Mouse (Mus musculus) E14TG2a.4 (cell line): ENCODE results near the gene Slc25a12.
A peak's percentile ranks its signal among the peaks of the same experiment; 100 is the strongest.

Experiments
- H3K27me3 ChIP-seq: 2 replicates; pipeline ENCODE4 v1.6.1; 2014; ENCODE audit warnings: low read length, control low read depth; ENCODE audit not compliant: insufficient read depth
- H3K36me3 ChIP-seq: 2 replicates; pipeline ENCODE4 v1.6.1; 2014; ENCODE audit warnings: low read length, control low read depth; ENCODE audit not compliant: insufficient read depth
- H3K4me1 ChIP-seq: replicated peaks from 2 replicates; pipeline ENCODE4 v1.6.1; 2014; ENCODE audit warnings: low read depth, low read length, control low read depth
- H3K4me3 ChIP-seq: replicated peaks from 2 replicates; pipeline ENCODE4 v1.5.1; 2014; ENCODE audit warnings: mild to moderate bottlenecking, low read length
- H3K9me3 ChIP-seq: 2 replicates; pipeline ENCODE4 v1.6.1; 2014; ENCODE audit warnings: low read length, control low read depth
- CTCF ChIP-seq: conservative IDR thresholded peaks from 2 replicates; pipeline ENCODE4 v1.5.1; 2014; ENCODE audit warnings: low read length
- NANOG ChIP-seq: IDR thresholded peaks from 2 replicates; pipeline ENCODE4 v1.6.1; 2014; ENCODE audit warnings: borderline replicate concordance, low read length, mixed read lengths
- POU5F1 ChIP-seq: IDR thresholded peaks from 2 replicates; pipeline ENCODE4 v1.6.1; 2014; ENCODE audit warnings: low read length, borderline replicate concordance

Gene Slc25a12

GRCm38 (mm10) chr2:71243058-71243672 lies 124.4 kb downstream of the Slc25a12 start:
- peaks cover 2% of the 10 kb centered on the region; the same call in 1 of the 2 replicates for H3K27me3 ChIP-seq
- no peak overlapping the region for H3K4me3 ChIP-seq
- peaks cover 17% of the 10 kb centered on the region for H3K36me3 ChIP-seq
- TF ChIP-seq POU5F1 (peak; percentile 98), CTCF (no peak), NANOG (peak; percentile 96)
- H3K4me1 ChIP-seq = peaks cover 50% of the 10 kb centered on the region
- H3K9me3 ChIP-seq = no peaks in the 10 kb centered on the region

- H3K27me3 ChIP-seq = peaks cover 2% of the 10 kb centered on the region; the same call in 1 of the 2 replicates
- TF ChIP-seq NANOG = no peak
- TF ChIP-seq CTCF = peak; percentile 30
- peaks cover 18% of the 10 kb centered on the region for H3K36me3 ChIP-seq
- peaks cover 50% of the 10 kb centered on the region for H3K4me1 ChIP-seq
- no peaks in the 10 kb centered on the region for H3K9me3 ChIP-seq
- no peak overlapping the region for H3K4me3 ChIP-seq
Measured at GRCm38 (mm10) chr2:71242180-71242579, 125.4 kb downstream of the Slc25a12 start.

- H3K36me3 ChIP-seq = peaks cover 18% of the 10 kb centered on the region
- peaks cover 50% of the 10 kb centered on the region for H3K4me1 ChIP-seq
- no peak overlapping the region for H3K4me3 ChIP-seq
- TF ChIP-seq CTCF = no peak
- no peak for TF ChIP-seq POU5F1
- TF ChIP-seq NANOG = no peak
- peaks cover 2% of the 10 kb centered on the region; the same call in 1 of the 2 replicates for H3K27me3 ChIP-seq
- no peaks in the 10 kb centered on the region for H3K9me3 ChIP-seq
Measured at GRCm38 (mm10) chr2:71241505-71241904, 126.0 kb downstream of the Slc25a12 start.

- H3K9me3 ChIP-seq = no peaks in the 10 kb centered on the region
- H3K4me1 ChIP-seq = peaks cover 14% of the 10 kb centered on the region
- H3K36me3 ChIP-seq = peaks cover 14% of the 10 kb centered on the region
- H3K27me3 ChIP-seq = no peaks in the 10 kb centered on the region
- H3K4me3 ChIP-seq = no peak overlapping the region
- no peak for TF ChIP-seq CTCF
- no peak for TF ChIP-seq NANOG
- TF ChIP-seq POU5F1 = no peak
Measured at GRCm38 (mm10) chr2:71236009-71236408, 131.5 kb downstream of the Slc25a12 start.

GRCm38 (mm10) chr2:71235420-71235819 lies 132.1 kb downstream of the Slc25a12 start:
- Histone ChIP-seq H3K4me1 (peaks cover 13% of the 10 kb centered on the region), H3K36me3 (peaks cover 14% of the 10 kb centered on the region), H3K4me3 (no peak overlapping the region), H3K9me3 (no peaks in the 10 kb centered on the region), H3K27me3 (no peaks in the 10 kb centered on the region)
- no peak for TF ChIP-seq NANOG
- no peak for TF ChIP-seq CTCF
- no peak for TF ChIP-seq POU5F1

GRCm38 (mm10) chr2:71232976-71233375 lies 134.6 kb downstream of the Slc25a12 start:
- H3K36me3 ChIP-seq = peaks cover 16% of the 10 kb centered on the region
- no peak overlapping the region for H3K4me3 ChIP-seq
- TF ChIP-seq CTCF (no peak), NANOG (no peak), POU5F1 (no peak)
- no peaks in the 10 kb centered on the region for H3K9me3 ChIP-seq
- H3K27me3 ChIP-seq = no peaks in the 10 kb centered on the region
- no peaks in the 10 kb centered on the region; the same call in 1 of the 2 replicates for H3K4me1 ChIP-seq

- no peaks in the 10 kb centered on the region; the same call in 1 of the 2 replicates for H3K4me1 ChIP-seq
- peaks cover 13% of the 10 kb centered on the region for H3K36me3 ChIP-seq
- TF ChIP-seq CTCF (no peak), POU5F1 (no peak), NANOG (no peak)
- H3K9me3 ChIP-seq = no peaks in the 10 kb centered on the region
- no peak overlapping the region for H3K4me3 ChIP-seq
- H3K27me3 ChIP-seq = no peaks in the 10 kb centered on the region
Measured at GRCm38 (mm10) chr2:71231951-71232350, 135.6 kb downstream of the Slc25a12 start.

GRCm38 (mm10) chr2:71229603-71230002 lies 137.9 kb downstream of the Slc25a12 start:
- Histone ChIP-seq H3K4me1 (no peaks in the 10 kb centered on the region), H3K36me3 (peaks cover 17% of the 10 kb centered on the region), H3K9me3 (no peaks in the 10 kb centered on the region), H3K27me3 (no peaks in the 10 kb centered on the region), H3K4me3 (no peak overlapping the region)
- TF ChIP-seq NANOG (no peak), POU5F1 (no peak), CTCF (no peak)

GRCm38 (mm10) chr2:71227398-71227797 lies 140.2 kb downstream of the Slc25a12 start:
- Histone ChIP-seq H3K36me3 (peaks cover 36% of the 10 kb centered on the region), H3K4me1 (peaks cover 13% of the 10 kb centered on the region), H3K27me3 (no peaks in the 10 kb centered on the region), H3K9me3 (no peaks in the 10 kb centered on the region), H3K4me3 (no peak overlapping the region)
- TF ChIP-seq POU5F1 (no peak), CTCF (peak; percentile 23), NANOG (no peak)
